Mouse (Mus musculus) embryonic fibroblast, embryonic 13.5 days (primary cell): ENCODE data around the gene Dpf1. TPM values are rescaled to one million over a fixed set of nuclear protein-coding genes. Genes with fewer than 3 reads are reported as not detected.

Experiments
- H3K27ac ChIP-seq: 2 replicates; pipeline ENCODE4 v1.5.1; 2012; ENCODE audit warnings: low read length, control low read depth, inconsistent platforms; ENCODE audit not compliant: insufficient read depth
- H3K4me1 ChIP-seq: 2 replicates; pipeline ENCODE4 v1.6.1; 2011; ENCODE audit warnings: low read length; ENCODE audit not compliant: control insufficient read depth, insufficient read depth
- H3K4me3 ChIP-seq: 2 replicates; pipeline ENCODE4 v1.5.1; 2011; ENCODE audit warnings: mild to moderate bottlenecking, control low read depth, low read length; ENCODE audit not compliant: insufficient read depth
- CTCF ChIP-seq: IDR thresholded peaks from 2 replicates; pipeline ENCODE4 v1.5.1; 2011; ENCODE audit warnings: mild to moderate bottlenecking, control low read depth, low read length, moderate library complexity, borderline replicate concordance; ENCODE audit not compliant: insufficient read depth
- POLR2A ChIP-seq: IDR thresholded peaks from 2 replicates; pipeline ENCODE4 v1.6.1; 2011; ENCODE audit warnings: low read depth, mild to moderate bottlenecking, control low read depth, low read length, moderate library complexity
- polyA plus RNA-seq: library from polyadenylated mRNA; stranded (reverse); fragments of >200 nt; gene quantifications from 2 replicates; pipeline ENCODE4 v1.2.4, GENCODE M21; 2011; ENCODE audit warnings: low read depth; ENCODE audit not compliant: missing spikeins, insufficient read length

Gene Dpf1
- polyA plus RNA-seq, 1 experiment: 6.6 TPM

GRCm38 (mm10) chr7:29284523-29284922 is 19.2 kb upstream of the Dpf1 start:
- H3K27ac ChIP-seq: no peak overlapping the region
- H3K4me1 ChIP-seq: no peaks in the 10 kb centered on the region
- TF ChIP-seq POLR2A (no peak), CTCF (no peak)
- H3K4me3 ChIP-seq: no peak overlapping the region

- Histone ChIP-seq H3K4me1 (peaks cover 3% of the 10 kb centered on the region; the same call in 1 of the 2 replicates), H3K27ac (no peak overlapping the region), H3K4me3 (no peak overlapping the region)
- TF ChIP-seq POLR2A: no peak
- 0 out of 2 replicates have a peak, but pooled peaks have one; percentile 17 for TF ChIP-seq CTCF
Measured at GRCm38 (mm10) chr7:29287481-29287880, 16.3 kb upstream of the Dpf1 start.

- TF ChIP-seq CTCF (no peak), POLR2A (no peak)
- Histone ChIP-seq H3K4me1 (peaks cover 3% of the 10 kb centered on the region; the same call in 1 of the 2 replicates), H3K27ac (no peak overlapping the region), H3K4me3 (no peak overlapping the region)
Measured at GRCm38 (mm10) chr7:29288079-29288478, 15.7 kb upstream of the Dpf1 start.

- Histone ChIP-seq H3K4me1 (peaks cover 3% of the 10 kb centered on the region; the same call in 1 of the 2 replicates), H3K27ac (no peak within 1 kb of the TSS), H3K4me3 (peak within 1 kb of the TSS; percentile 59)
- peak; percentile 74 for TF ChIP-seq POLR2A
- TF ChIP-seq CTCF: peak; percentile 90
Measured at GRCm38 (mm10) chr7:29288942-29289638, 14.7 kb upstream of the Dpf1 start, which contains the start of gene Ppp1r14a. Ppp1r14a (plus strand) TSS chr7:29289308.

- peaks cover 3% of the 10 kb centered on the region; the same call in 1 of the 2 replicates for H3K4me1 ChIP-seq
Measured at GRCm38 (mm10) chr7:29289856-29290255, 13.9 kb upstream of the Dpf1 start.

GRCm38 (mm10) chr7:29290691-29291485 is 12.9 kb upstream of the Dpf1 start:
- peaks cover 3% of the 10 kb centered on the region; the same call in 1 of the 2 replicates for H3K4me1 ChIP-seq
- H3K27ac ChIP-seq: peak overlapping the region; percentile 23; the same call in 1 of the 2 replicates
- no peak for TF ChIP-seq CTCF
- TF ChIP-seq POLR2A: no peak
- no peak overlapping the region for H3K4me3 ChIP-seq

More at GRCm38 (mm10) chr7:29289856-29290255, 13.9 kb upstream of the Dpf1 start:
- no peak overlapping the region for H3K27ac ChIP-seq
- no peak for TF ChIP-seq CTCF
- no peak for TF ChIP-seq POLR2A
- H3K4me3 ChIP-seq: peak overlapping the region; percentile 59; the same call in 1 of the 2 replicates

GRCm38 (mm10) chr7:29291616-29292457 is 11.9 kb upstream of the Dpf1 start:
- 0 out of 2 replicates have a peak overlapping the region, but pooled peaks have one; percentile 3 for H3K27ac ChIP-seq
- TF ChIP-seq POLR2A: no peak
- TF ChIP-seq CTCF: no peak
- H3K4me3 ChIP-seq: no peak overlapping the region
- peaks cover 3% of the 10 kb centered on the region; the same call in 1 of the 2 replicates for H3K4me1 ChIP-seq

GRCm38 (mm10) chr7:29292458-29293098 is 11.2 kb upstream of the Dpf1 start:
- Histone ChIP-seq H3K4me1 (peaks cover 3% of the 10 kb centered on the region; the same call in 1 of the 2 replicates), H3K4me3 (no peak overlapping the region), H3K27ac (no peak overlapping the region)
- TF ChIP-seq POLR2A: no peak
